Mouse (Mus musculus) kidney, adult 2 months (tissue): ENCODE results near the gene Rabif. TPM values are rescaled to one million over a fixed set of nuclear protein-coding genes. Genes with fewer than 3 reads are reported as not detected.

Experiments
- DNase-seq: peaks from one replicate; pipeline ENCODE4 v3.0.0; 2021
- H3K27ac ChIP-seq: fragments of 200-500 bp; 2 replicates; pipeline ENCODE4 v1.5.1; 2012; ENCODE audit warnings: low read depth, low read length, control low read depth, inconsistent platforms; ENCODE audit not compliant: insufficient read depth
- H3K27me3 ChIP-seq: fragments of 200-500 bp; replicated peaks from 2 replicates; pipeline ENCODE4 v1.6.1; 2012; ENCODE audit warnings: mild to moderate bottlenecking, moderate library complexity, low read length, inconsistent platforms; ENCODE audit not compliant: control insufficient read depth, insufficient read depth
- H3K36me3 ChIP-seq: fragments of 200-500 bp; 2 replicates; pipeline ENCODE4 v1.6.1; 2012; ENCODE audit warnings: mild to moderate bottlenecking, moderate library complexity, low read length, inconsistent platforms; ENCODE audit not compliant: control insufficient read depth, insufficient read depth
- H3K4me1 ChIP-seq: fragments of 200-500 bp; 2 replicates; pipeline ENCODE4 v1.6.1; 2011; ENCODE audit warnings: low read length; ENCODE audit not compliant: control insufficient read depth, insufficient read depth
- H3K4me3 ChIP-seq: fragments of 200-500 bp; 2 replicates; pipeline ENCODE4 v1.5.1; 2011; ENCODE audit warnings: mild to moderate bottlenecking, low read depth, low read length, control low read depth; ENCODE audit not compliant: insufficient read depth
- CTCF ChIP-seq: fragments of 200-500 bp; conservative IDR thresholded peaks from 2 replicates; pipeline ENCODE4 v1.5.1; 2011; ENCODE audit warnings: low read depth, mild to moderate bottlenecking, control low read depth, low read length, moderate library complexity, mixed read lengths; ENCODE audit not compliant: insufficient read depth, insufficient read length
- POLR2A ChIP-seq: fragments of 200-500 bp; IDR thresholded peaks from one replicate; pipeline ENCODE4 v1.6.1; 2011; ENCODE audit warnings: low read depth, low read length, control low read depth
- WGBS: fragments of 180-500 bp; shearing (Covaris S2); methylation state at CpG from one replicate; pipeline ENCODE4 v1.1.7; 2018; 5-methylcytosine and 5-hydroxymethylcytosine counted together
- polyA plus RNA-seq: library from polyadenylated mRNA; depleted of rRNA; stranded (reverse); fragments of >200 nt; gene quantifications from 2 replicates; pipeline ENCODE4 v1.2.3, GENCODE M21; 2012

Rabif gene
- polyA plus RNA-seq, 1 experiment, result 17.9 TPM

GRCm38 (mm10) chr1:134458139-134458727 is 36.2 kb upstream of the Rabif start:
- Histone ChIP-seq H3K27me3 (no peaks in the 10 kb centered on the region), H3K27ac (no peak overlapping the region), H3K4me1 (peaks cover 7% of the 10 kb centered on the region; the same call in 1 of the 2 replicates), H3K4me3 (no peak overlapping the region), H3K36me3 (no peaks in the 10 kb centered on the region; the same call in 1 of the 2 replicates)
- TF ChIP-seq CTCF (no peak), POLR2A (no peak)
- no peak for DNase-seq
- 88% methylated on average over 7 of the region's 7 CpGs for WGBS

- 93% methylated on average over 1 of the region's 1 CpGs for WGBS
- Histone ChIP-seq H3K36me3 (peaks cover 3% of the 10 kb centered on the region; the same call in 1 of the 2 replicates), H3K4me3 (no peak overlapping the region), H3K4me1 (peaks cover 3% of the 10 kb centered on the region; the same call in 1 of the 2 replicates), H3K27me3 (no peaks in the 10 kb centered on the region), H3K27ac (no peak overlapping the region)
- DNase-seq, result no peak
- no peak for TF ChIP-seq CTCF
- TF ChIP-seq POLR2A, result no peak
Measured at GRCm38 (mm10) chr1:134460294-134461284, 33.9 kb upstream of the Rabif start.

DNA sequence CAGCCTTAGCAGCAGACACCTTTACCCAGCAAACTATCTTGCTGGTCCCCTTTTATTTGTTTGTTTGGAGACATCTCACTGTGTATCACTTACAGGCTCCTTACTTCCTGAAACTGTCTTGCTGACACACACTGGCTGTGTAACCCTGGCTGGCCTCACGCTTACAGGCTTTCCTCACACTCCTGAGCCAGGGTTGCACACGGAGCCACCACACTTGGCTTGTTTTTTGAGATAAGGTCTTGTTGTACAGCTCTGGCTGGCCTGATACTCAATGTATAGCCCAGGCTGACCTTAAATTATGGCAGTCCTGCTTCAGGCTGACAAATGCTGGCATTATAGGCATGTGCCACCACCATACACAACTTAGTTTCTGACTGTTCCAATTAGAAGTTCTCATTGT is 9.8 kb upstream of the Rabif start:
- Histone ChIP-seq H3K27ac (no peak overlapping the region), H3K4me3 (no peak overlapping the region), H3K4me1 (no peaks in the 10 kb centered on the region), H3K36me3 (no peaks in the 10 kb centered on the region; the same call in none of the 2 replicates), H3K27me3 (no peaks in the 10 kb centered on the region)
- 96% methylated on average over 2 of the region's 2 CpGs for WGBS
- no peak for DNase-seq
- TF ChIP-seq CTCF (no peak), POLR2A (no peak)

GRCm38 (mm10) chr1:134490903-134491801 is 3.3 kb upstream of the Rabif start:
- no peaks in the 10 kb centered on the region; the same call in none of the 2 replicates for H3K36me3 ChIP-seq
- WGBS, result 94% methylated on average over 6 of the region's 6 CpGs
- no peak overlapping the region for H3K4me3 ChIP-seq
- no peaks in the 10 kb centered on the region for H3K27me3 ChIP-seq
- TF ChIP-seq POLR2A (no peak), CTCF (no peak)
- no peak overlapping the region for H3K27ac ChIP-seq
- peaks cover 4% of the 10 kb centered on the region for H3K4me1 ChIP-seq
- DNase-seq, result no peak

DNA sequence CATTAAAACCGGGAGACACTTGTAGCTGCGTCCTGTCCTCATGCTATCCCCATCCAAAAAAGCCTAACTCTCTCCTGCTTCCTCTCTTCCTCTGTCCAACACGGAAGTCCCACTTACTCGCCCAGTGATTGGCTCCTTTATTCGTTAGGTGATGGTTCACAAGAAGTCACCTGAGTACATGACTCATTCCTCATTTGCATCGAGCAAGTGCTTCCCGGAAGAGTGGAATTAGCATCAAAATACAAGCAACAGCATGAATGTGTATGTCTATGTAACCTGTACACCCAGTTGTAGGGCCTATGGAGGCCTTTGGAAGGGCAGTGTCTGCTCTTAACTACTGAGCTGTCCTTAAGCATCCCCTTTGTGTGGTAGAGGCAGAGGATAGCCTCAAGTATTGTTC is 2.2 kb upstream of the Rabif start:
- Histone ChIP-seq H3K4me3 (no peak overlapping the region), H3K36me3 (no peaks in the 10 kb centered on the region; the same call in none of the 2 replicates), H3K27me3 (no peaks in the 10 kb centered on the region), H3K4me1 (peaks cover 6% of the 10 kb centered on the region), H3K27ac (no peak overlapping the region)
- TF ChIP-seq POLR2A, result no peak
- TF ChIP-seq CTCF, result no peak
- 73% methylated on average over 7 of the region's 7 CpGs for WGBS
- no peak for DNase-seq

DNA sequence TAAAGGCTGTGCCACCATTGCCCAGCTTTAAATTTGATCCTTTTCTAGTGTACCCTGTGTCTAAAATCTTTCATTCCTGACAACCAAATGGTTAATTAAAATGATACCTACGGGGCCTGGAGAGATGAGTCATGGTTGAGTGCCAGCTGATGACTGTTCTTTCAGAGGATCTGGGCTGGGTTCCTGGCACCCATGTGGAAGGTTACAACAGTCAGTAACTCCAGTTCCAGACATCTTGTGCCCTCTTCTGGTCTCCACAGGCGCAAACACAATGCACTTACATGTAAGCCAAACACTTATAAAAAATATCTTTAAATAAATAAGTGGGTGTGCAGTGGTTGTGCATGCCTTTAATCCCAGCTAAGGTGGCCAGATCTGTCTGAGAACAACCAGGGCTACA is 952 bp upstream of the Rabif start:
- no peaks in the 10 kb centered on the region; the same call in none of the 2 replicates for H3K36me3 ChIP-seq
- DNase-seq, result no peak
- H3K27ac ChIP-seq, result no peak overlapping the region
- H3K27me3 ChIP-seq, result no peaks in the 10 kb centered on the region
- H3K4me1 ChIP-seq, result peaks cover 6% of the 10 kb centered on the region
- 54% methylated on average over 2 of the region's 2 CpGs for WGBS
- H3K4me3 ChIP-seq, result no peak overlapping the region
- no peak for TF ChIP-seq CTCF
- no peak for TF ChIP-seq POLR2A
